Comparison of ENCODE assay signal across 28 mouse cellular contexts in the genomic region with DNA sequence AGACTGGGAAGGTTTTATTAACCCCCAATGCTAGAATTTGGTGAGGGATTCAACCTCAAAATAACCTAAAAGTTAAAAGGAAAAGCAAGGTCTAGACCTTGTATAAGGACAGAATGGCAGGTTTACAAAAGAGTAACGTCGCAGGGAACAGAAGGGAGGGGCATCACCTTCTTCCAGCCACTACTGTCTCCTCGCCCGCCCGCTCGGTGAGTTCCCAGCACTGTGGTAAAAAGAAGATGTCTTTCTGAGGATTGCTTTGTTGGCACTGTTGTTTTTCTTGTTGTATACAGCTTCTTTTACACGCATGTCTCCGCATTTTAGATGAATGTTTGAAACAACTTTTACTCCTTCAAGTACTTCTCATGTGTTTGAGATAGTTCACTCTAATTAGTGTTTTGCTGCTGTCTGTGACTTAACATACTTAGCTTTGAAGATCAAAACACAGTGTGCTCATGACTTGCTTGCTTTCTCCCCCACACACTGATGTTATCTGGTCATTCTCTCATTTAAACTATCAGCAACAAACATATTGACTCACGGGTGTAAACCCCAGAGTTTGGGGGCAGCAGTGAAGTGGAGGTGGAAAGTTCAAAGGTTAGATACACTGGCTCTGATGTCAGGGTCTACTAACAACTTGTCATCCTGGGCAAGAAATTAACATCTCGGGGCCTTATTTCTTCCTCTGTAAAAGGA. TPM values are rescaled to one million over a fixed set of nuclear protein-coding genes. Genes with fewer than 3 reads are reported as not detected.
DNase-seq lines count a peak whose midpoint lies in the region; ATAC-seq and TF ChIP-seq lines count a peak whose summit lies in the region.
"Had no signal": no experiment of that assay in that cellular context is flagged by ENCODE, and none has a peak within 500 bp of the region (broad histone marks: within the 10 kb centered on the region; RNA-seq: fewer than 3 reads in every experiment).

No protein-coding gene starts in this region.

- no peak overlapping the region for H3K4me3 ChIP-seq in midbrain, embryonic 11.5 days (ENCODE audit: low read depth, low read length)
- H3K4me3 ChIP-seq in midbrain, embryonic 16.5 days (ENCODE audit: low read depth, low read length) = no peak overlapping the region
- H3K4me3 ChIP-seq in liver, embryonic 14.5 days (ENCODE audit: insufficient read depth in 1 of 2, low read depth in 2 of 2, low read length in 2 of 2) = no peak overlapping the region
- H3K4me3 ChIP-seq: embryonic facial prominence, embryonic 13.5 days; erythroblast, embryonic 14.5 days; forebrain, embryonic 13.5 days; hindbrain, embryonic 15.5 days; left cerebral cortex, adult 2 months; megakaryocyte, embryonic 14.5 days; midbrain, embryonic 15.5 days; myocyte; neural tube, embryonic 15.5 days had no signal

- H3K9me3 ChIP-seq in midbrain, embryonic 11.5 days (ENCODE audit: control insufficient read depth, low read length) = no peaks in the 10 kb centered on the region
- no peaks in the 10 kb centered on the region for H3K9me3 ChIP-seq in midbrain, embryonic 16.5 days (replicated peaks; ENCODE audit: control insufficient read depth, low read length, poor library complexity, severe bottlenecking)
- H3K9me3 ChIP-seq in liver, embryonic 14.5 days (ENCODE audit: control insufficient read depth, low read length) = no peaks in the 10 kb centered on the region
- H3K9me3 ChIP-seq: embryonic facial prominence, embryonic 13.5 days; forebrain, embryonic 13.5 days; hindbrain, embryonic 15.5 days; megakaryocyte, embryonic 14.5 days; midbrain, embryonic 15.5 days; neural tube, embryonic 15.5 days had no signal

- H3K4me1 ChIP-seq in midbrain, embryonic 11.5 days (ENCODE audit: control insufficient read depth, insufficient read depth, low read length) = no peaks in the 10 kb centered on the region
- H3K4me1 ChIP-seq in midbrain, embryonic 16.5 days (ENCODE audit: control insufficient read depth, insufficient read depth, low read length) = no peaks in the 10 kb centered on the region
- H3K4me1 ChIP-seq in liver, embryonic 14.5 days (replicated peaks; ENCODE audit: control insufficient read depth in 2 of 2, insufficient read depth in 2 of 2, low read length in 1 of 2) = peaks cover 6 to 14% of the 10 kb centered on the region in 2 experiments
- H3K4me1 ChIP-seq: hindbrain, embryonic 15.5 days; megakaryocyte, embryonic 14.5 days; neural tube, embryonic 15.5 days had no signal

- DNase-seq in midbrain, embryonic 11.5 days (ENCODE audit: low spot score, missing footprints) = peak; percentile 44
- DNase-seq in T-cell, adult 2 months (ENCODE audit: low spot score) = peak; percentile 33
- no peak for DNase-seq in liver, embryonic 14.5 days (ENCODE audit: low read depth in 3 of 3, low spot score in 3 of 3)
- DNase-seq in layer of hippocampus, adult 9-10 months (ENCODE audit: low spot score) = no peak
- DNase-seq in neural tube, embryonic 10.5 days (ENCODE audit: extremely low spot score, low spot score) = no peak
- DNase-seq: adrenal gland, postnatal 14 days; cerebellum, adult 8-10 months; cerebellum, postnatal 36 days; embryo, embryonic 11 days; gastrocnemius, postnatal 10 days; heart, adult 11 months; lung, embryonic 14.5 days; thymus, postnatal 14 days had no signal

- H3K27ac ChIP-seq in midbrain, embryonic 11.5 days (ENCODE audit: low read depth, low read length) = no peak overlapping the region
- no peak overlapping the region for H3K27ac ChIP-seq in midbrain, embryonic 16.5 days (ENCODE audit: low read length)
- H3K27ac ChIP-seq in liver, embryonic 14.5 days = no peak overlapping the region
- H3K27ac ChIP-seq: embryonic facial prominence, embryonic 13.5 days; forebrain, embryonic 13.5 days; hindbrain, embryonic 15.5 days; kidney, postnatal 0 days; left cerebral cortex, adult 2 months; midbrain, embryonic 15.5 days; neural tube, embryonic 15.5 days had no signal

- 86% methylated on average over 10 of the region's 10 CpGs for WGBS in midbrain, embryonic 11.5 days
- WGBS in midbrain, embryonic 16.5 days = 85% methylated on average over 10 of the region's 10 CpGs
- 54% methylated on average over 10 of the region's 10 CpGs for WGBS in liver, embryonic 14.5 days (ENCODE audit: insufficient replicate concordance)

- no peak overlapping the region for H3K4me2 ChIP-seq in midbrain, embryonic 11.5 days
- H3K4me2 ChIP-seq in midbrain, embryonic 16.5 days (ENCODE audit: low read length) = no peak overlapping the region
- H3K4me2 ChIP-seq in liver, embryonic 14.5 days (ENCODE audit: low read depth) = no peak overlapping the region
- H3K4me2 ChIP-seq: embryonic facial prominence, embryonic 13.5 days; forebrain, embryonic 13.5 days; heart, embryonic 11.5 days; hindbrain, embryonic 15.5 days; lung, embryonic 14.5 days; midbrain, embryonic 15.5 days; neural tube, embryonic 15.5 days had no signal

- H3K36me3 ChIP-seq in midbrain, embryonic 11.5 days (ENCODE audit: control insufficient read depth, insufficient read depth, low read length) = no peaks in the 10 kb centered on the region
- no peaks in the 10 kb centered on the region for H3K36me3 ChIP-seq in midbrain, embryonic 16.5 days (ENCODE audit: control insufficient read depth, insufficient read depth, low read length)
- no peaks in the 10 kb centered on the region for H3K36me3 ChIP-seq in liver, embryonic 14.5 days (replicated peaks; ENCODE audit: control insufficient read depth, insufficient read depth, low read depth)
- H3K36me3 ChIP-seq: embryonic facial prominence, embryonic 13.5 days; hindbrain, embryonic 15.5 days; midbrain, embryonic 15.5 days; neural tube, embryonic 15.5 days had no signal

- H3K9ac ChIP-seq in midbrain, embryonic 11.5 days (ENCODE audit: low read length) = no peak overlapping the region
- H3K9ac ChIP-seq in midbrain, embryonic 16.5 days (ENCODE audit: low read depth, low read length) = no peak overlapping the region
- no peak overlapping the region for H3K9ac ChIP-seq in liver, embryonic 14.5 days (replicated peaks)
- H3K9ac ChIP-seq: embryonic facial prominence, embryonic 13.5 days; forebrain, embryonic 13.5 days; hindbrain, embryonic 15.5 days; lung, embryonic 14.5 days; midbrain, embryonic 15.5 days; neural tube, embryonic 15.5 days had no signal

- H3K27me3 ChIP-seq in midbrain, embryonic 11.5 days (ENCODE audit: control insufficient read depth, insufficient read depth, low read length) = no peaks in the 10 kb centered on the region
- H3K27me3 ChIP-seq in midbrain, embryonic 16.5 days (ENCODE audit: control insufficient read depth, insufficient read depth, low read depth, low read length) = no peaks in the 10 kb centered on the region
- H3K27me3 ChIP-seq in liver, embryonic 14.5 days (ENCODE audit: control insufficient read depth, insufficient read depth, low read length) = no peaks in the 10 kb centered on the region
- H3K27me3 ChIP-seq: CH12.LX; embryonic facial prominence, embryonic 13.5 days; forebrain, embryonic 13.5 days; hindbrain, embryonic 15.5 days; midbrain, embryonic 15.5 days; neural tube, embryonic 15.5 days had no signal

- no peak for ATAC-seq in midbrain, embryonic 11.5 days (ENCODE audit: low FRiP score)
- no peak for ATAC-seq in midbrain, embryonic 16.5 days
- ATAC-seq in liver, embryonic 14.5 days (ENCODE audit: insufficient read depth) = 0 out of 2 replicates have a peak, but pooled peaks have one; percentile 33
- ATAC-seq in frontal cortex, adult (ENCODE audit: low TSS enrichment) = no peak
- ATAC-seq: forebrain, embryonic 13.5 days; intestine, embryonic 16.5 days; midbrain, embryonic 15.5 days had no signal

- no peak for TF ChIP-seq CTCF in liver, embryonic 14.5 days (IDR thresholded peaks at IDR 0.05; ENCODE audit: low read depth)

- no peak for TF ChIP-seq EP300 in liver, embryonic 14.5 days (IDR thresholded peaks at IDR 0.05; ENCODE audit: low read depth)

RNA-seq across cellular contexts. Expression of gene Mrpl1, which starts 7.7 kb away (rescaled TPM):
- polyA plus RNA-seq in midbrain, embryonic 11.5 days (2014; fragmentation: Nextera tagmentation; extraction: Ambion mirVana) = 22.4 and 26.3 TPM in 2 replicates
- polyA plus RNA-seq in midbrain, embryonic 16.5 days (2015; fragmentation: Nextera tagmentation; extraction: Ambion mirVana) = 15.2 and 16.5 TPM in 2 replicates
- polyA plus RNA-seq in liver, embryonic 14.5 days (2012; rRNA removed) = 3.4 and 6.0 TPM in 2 replicates
- 14.7 and 15.6 TPM in 2 replicates for polyA plus RNA-seq in liver, embryonic 14.5 days (2014; fragmentation: Nextera tagmentation; extraction: Ambion mirVana)

RNA-seq across cellular contexts. Expression of gene Cnot6l, which starts 37.6 kb away (rescaled TPM):
- polyA plus RNA-seq in midbrain, embryonic 11.5 days (2014; fragmentation: Nextera tagmentation; extraction: Ambion mirVana) = 9.1 and 10.6 TPM in 2 replicates
- polyA plus RNA-seq in midbrain, embryonic 16.5 days (2015; fragmentation: Nextera tagmentation; extraction: Ambion mirVana) = 12.1 and 15.3 TPM in 2 replicates
- 1.8 and 2.8 TPM in 2 replicates for polyA plus RNA-seq in liver, embryonic 14.5 days (2012; rRNA removed)
- polyA plus RNA-seq in liver, embryonic 14.5 days (2014; fragmentation: Nextera tagmentation; extraction: Ambion mirVana) = 4.8 and 5.8 TPM in 2 replicates

Comparison
In these comparisons a context has a peak if more than half of its experiments do, and no peak if none do; other contexts are left out.
1. DNase-seq: peak in midbrain, embryonic 11.5 days (single experiment) and T-cell, adult 2 months (single experiment); none in liver, embryonic 14.5 days (0 of 3), layer of hippocampus, adult 9-10 months (single experiment) and neural tube, embryonic 10.5 days (single experiment).